Mouse (Mus musculus): ENCODE measurements at regions not wholly inside any gene's neighbourhood (a gene's known extent, or its start where the extent isn't known, plus 50 kb on each side); places are given as distances from the start of the nearest gene placed in this dataset.

DNA sequence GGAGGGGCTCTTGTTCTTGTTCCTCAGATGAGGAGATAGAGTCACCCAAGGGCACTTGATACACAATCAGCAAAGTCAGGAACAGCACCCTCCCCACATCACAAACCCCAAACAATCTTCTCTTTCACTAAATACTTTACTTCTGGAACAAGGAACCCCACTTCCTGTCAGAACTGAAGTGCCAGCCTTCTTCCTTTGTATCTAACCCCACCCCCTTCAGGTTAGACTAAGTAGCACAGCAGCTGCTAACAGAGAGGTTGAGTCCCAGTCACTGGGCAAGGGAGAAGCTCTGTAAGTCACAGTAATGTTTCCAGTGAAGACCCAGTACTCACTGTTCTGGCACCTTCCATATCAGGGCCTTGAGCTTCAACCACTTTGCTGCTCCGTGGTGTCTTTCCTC lies 131.9 kb downstream of the Cct6b start:
- TF ChIP-seq SIN3A (IDR thresholded peaks at IDR 0.05; ENCODE audit: low read length), result no peak
- TF ChIP-seq ZMIZ1 (IDR thresholded peaks at IDR 0.05; ENCODE audit: low read depth, low read length), result no peak
- TF ChIP-seq TCF12 (IDR thresholded peaks at IDR 0.05; ENCODE audit: low read depth, low read length), result no peak
- TF ChIP-seq E2F4 (IDR thresholded peaks at IDR 0.05; ENCODE audit: borderline replicate concordance, low read depth, low read length), result no peak
- TF ChIP-seq USF2 (IDR thresholded peaks at IDR 0.05; ENCODE audit: borderline replicate concordance in 1 of 2, insufficient read depth in 1 of 2, low read depth in 1 of 2, low read length in 2 of 2), result no peak
- TF ChIP-seq CHD1 (IDR thresholded peaks at IDR 0.05; ENCODE audit: low read depth, low read length), result no peak
- no peak for TF ChIP-seq GATA1 (IDR thresholded peaks at IDR 0.05; ENCODE audit: low read depth, low read length)

Data from MEL (cell line).